Mouse (Mus musculus): ENCODE results near the gene Dennd1c.

GRCm38 (mm10) chr17:57108040-57108665 is 29.8 kb upstream of the Dennd1c start:
- TF ChIP-seq ZNF384 (IDR thresholded peaks at IDR 0.05; ENCODE audit: low read depth, low read length) (no peak), ZC3H11A (IDR thresholded peaks at IDR 0.05; ENCODE audit: borderline replicate concordance, low read depth, low read length) (no peak), MAFK (IDR thresholded peaks at IDR 0.05; ENCODE audit: insufficient read depth, low read depth, low read length) (no peak)

Measured in ES-E14 (cell line).